Mouse (Mus musculus) gonadal fat pad, adult 2 months (tissue): ENCODE data around the gene Vmn1r208. TPM values are rescaled to one million over a fixed set of nuclear protein-coding genes. Genes with fewer than 3 reads are reported as not detected.
"Not testable (repeated sequence)": the region's sequence is repeated elsewhere in the genome, so short reads cannot be mapped to it uniquely, and the experiment has no call there.

Experiments used
- DNase-seq: peaks from one replicate; pipeline ENCODE4 v3.0.0-alpha.2; 2012; ENCODE audit warnings: low read depth
- polyA plus RNA-seq: library from polyadenylated mRNA; depleted of rRNA; stranded (reverse); fragments of >200 nt; gene quantifications from 2 replicates; pipeline ENCODE4 v1.2.3, GENCODE M21; 2012; rRNA removed

Gene Vmn1r208
- polyA plus RNA-seq: not detected in 2 replicates

GRCm38 (mm10) chr13:22777300-22777699 lies at the start of gene Vmn1r208:
Gene Vmn1r208 (minus strand): TSS chr13:22777400.
- not testable (repeated sequence) for DNase-seq

- DNase-seq: not testable (repeated sequence)
Observed at GRCm38 (mm10) chr13:22821601-22822000, 44.4 kb upstream of the Vmn1r208 start.

- DNase-seq: not testable (repeated sequence)
Observed at GRCm38 (mm10) chr13:22809582-22809981, 32.4 kb upstream of the Vmn1r208 start, which contains the start of gene Vmn1r209. Gene Vmn1r209 (minus strand): TSS chr13:22809682.

GRCm38 (mm10) chr13:22788096-22788495 lies 10.9 kb upstream of the Vmn1r208 start:
- not testable (repeated sequence) for DNase-seq

- not testable (repeated sequence) for DNase-seq
Observed at GRCm38 (mm10) chr13:22784159-22784558, 7.0 kb upstream of the Vmn1r208 start.

- DNase-seq: not testable (repeated sequence)
Observed at GRCm38 (mm10) chr13:22771592-22771991, 5.6 kb downstream of the Vmn1r208 start.

GRCm38 (mm10) chr13:22747524-22747923 lies 29.7 kb downstream of the Vmn1r208 start:
- no peak for DNase-seq

- DNase-seq: not testable (repeated sequence)
Observed at GRCm38 (mm10) chr13:22729529-22729928, 47.7 kb downstream of the Vmn1r208 start, which contains the start of gene Vmn1r207-ps. Gene Vmn1r207-ps (minus strand): TSS chr13:22729629.

Other genes starting within 250 kb of the Vmn1r208 start
- gene Vmn1r204, start 224.2 kb downstream of the Vmn1r208 start, polyA plus RNA-seq: not detected in 2 replicates
- gene Vmn1r205, start 184.4 kb downstream of the Vmn1r208 start, polyA plus RNA-seq: not detected in 2 replicates
- gene Vmn1r206, start 153.1 kb downstream of the Vmn1r208 start, polyA plus RNA-seq: not detected in 2 replicates
- not detected in 2 replicates for gene Vmn1r207-ps, start 47.8 kb downstream of the Vmn1r208 start, polyA plus RNA-seq
- not detected in 2 replicates for gene Vmn1r209, start 32.3 kb upstream of the Vmn1r208 start, polyA plus RNA-seq
- gene Vmn1r210, start 53.9 kb upstream of the Vmn1r208 start, polyA plus RNA-seq: not detected in 2 replicates
- gene Vmn1r211, start 80.2 kb upstream of the Vmn1r208 start, polyA plus RNA-seq: not detected in 2 replicates
- not detected in 2 replicates for gene Vmn1r212, start 106.8 kb upstream of the Vmn1r208 start, polyA plus RNA-seq
- not detected in 2 replicates for gene Vmn1r213, start 230.3 kb upstream of the Vmn1r208 start, polyA plus RNA-seq